Mouse (Mus musculus) embryo, embryonic 10 days (tissue): ENCODE data around the gene 9130019O22Rik.
"Not testable (repeated sequence)": the region's sequence is repeated elsewhere in the genome, so short reads cannot be mapped to it uniquely, and the experiment has no call there.

Source experiments
- DNase-seq: peaks from one replicate; pipeline ENCODE4 v3.0.0-alpha.2; 2015; ENCODE audit warnings: low spot score

The 9130019O22Rik gene

GRCm38 (mm10) chr7:127375271-127376245, 11.4 kb downstream of the 9130019O22Rik start, which contains the start of gene Zfp747:
TSS of gene Zfp747 (minus strand) at chr7:127376050.
- DNase-seq, result peak; percentile 97

GRCm38 (mm10) chr7:127371870-127372269, 15.1 kb downstream of the 9130019O22Rik start:
- not testable (repeated sequence) for DNase-seq

GRCm38 (mm10) chr7:127371213-127371612, 15.8 kb downstream of the 9130019O22Rik start:
- DNase-seq, result no peak

- no peak for DNase-seq
Measured at GRCm38 (mm10) chr7:127366249-127366648, 20.7 kb downstream of the 9130019O22Rik start.

GRCm38 (mm10) chr7:127364166-127364565, 22.8 kb downstream of the 9130019O22Rik start:
- no peak for DNase-seq

- DNase-seq, result peak; percentile 43
Measured at GRCm38 (mm10) chr7:127363475-127363921, 23.5 kb downstream of the 9130019O22Rik start.

GRCm38 (mm10) chr7:127362418-127362817, 24.5 kb downstream of the 9130019O22Rik start:
- peak; percentile 82 for DNase-seq

- DNase-seq, result no peak
Measured at GRCm38 (mm10) chr7:127361449-127361848, 25.5 kb downstream of the 9130019O22Rik start.

- no peak for DNase-seq
Measured at GRCm38 (mm10) chr7:127360265-127360664, 26.7 kb downstream of the 9130019O22Rik start.

- no peak for DNase-seq
Measured at GRCm38 (mm10) chr7:127358472-127358871, 28.5 kb downstream of the 9130019O22Rik start.

- no peak for DNase-seq
Measured at GRCm38 (mm10) chr7:127357871-127358270, 29.1 kb downstream of the 9130019O22Rik start.

GRCm38 (mm10) chr7:127355796-127356195, 31.2 kb downstream of the 9130019O22Rik start:
- no peak for DNase-seq

- DNase-seq, result no peak
Measured at GRCm38 (mm10) chr7:127351230-127352004, 35.5 kb downstream of the 9130019O22Rik start.

- DNase-seq, result no peak
Measured at GRCm38 (mm10) chr7:127346676-127347075, 40.3 kb downstream of the 9130019O22Rik start.

- DNase-seq, result peak; percentile 97
Measured at GRCm38 (mm10) chr7:127345512-127346325, 41.2 kb downstream of the 9130019O22Rik start, which contains the start of gene Zfp768. TSS of gene Zfp768 (minus strand) at chr7:127345589.

- DNase-seq, result no peak
Measured at GRCm38 (mm10) chr7:127345092-127345491, 41.9 kb downstream of the 9130019O22Rik start.

- DNase-seq, result no peak
Measured at GRCm38 (mm10) chr7:127344371-127344770, 42.6 kb downstream of the 9130019O22Rik start.

GRCm38 (mm10) chr7:127343351-127344019, 43.5 kb downstream of the 9130019O22Rik start:
- DNase-seq, result no peak

GRCm38 (mm10) chr7:127342888-127343287, 44.1 kb downstream of the 9130019O22Rik start:
- no peak for DNase-seq

GRCm38 (mm10) chr7:127342332-127342731, 44.6 kb downstream of the 9130019O22Rik start:
- DNase-seq, result no peak

- DNase-seq, result not testable (repeated sequence)
Measured at GRCm38 (mm10) chr7:127341861-127342260, 45.1 kb downstream of the 9130019O22Rik start.
